Mouse (Mus musculus) ES-Bruce4 (cell line): Measurements from ENCODE around the gene Zfp651. TPM values are rescaled to one million over a fixed set of nuclear protein-coding genes. Genes with fewer than 3 reads are reported as not detected.
A peak's percentile ranks its signal among the peaks of the same experiment; 100 is the strongest.

ENCODE experiments used
- H3K27ac ChIP-seq: 2 replicates; pipeline ENCODE4 v1.5.1; 2012; ENCODE audit warnings: low read length, inconsistent platforms; ENCODE audit not compliant: insufficient read depth
- H3K27me3 ChIP-seq: 2 replicates; pipeline ENCODE4 v1.6.1; 2012; ENCODE audit warnings: mild to moderate bottlenecking, low read length, inconsistent platforms; ENCODE audit not compliant: control insufficient read depth, poor library complexity, insufficient read depth, severe bottlenecking
- H3K36me3 ChIP-seq: 2 replicates; pipeline ENCODE4 v1.6.1; 2012; ENCODE audit warnings: inconsistent platforms, mild to moderate bottlenecking, low read length, moderate library complexity; ENCODE audit not compliant: control insufficient read depth, poor library complexity, insufficient read depth, severe bottlenecking
- H3K4me1 ChIP-seq: one replicate; pipeline ENCODE4 v1.8.1; 2011; ENCODE audit warnings: low read length; ENCODE audit not compliant: control insufficient read depth, insufficient read depth
- H3K4me3 ChIP-seq: 2 replicates; pipeline ENCODE4 v1.5.1; 2011; ENCODE audit warnings: low read depth, mild to moderate bottlenecking, low read length
- H3K9ac ChIP-seq: 2 replicates; pipeline ENCODE4 v1.6.1; 2012; ENCODE audit warnings: low read depth, mild to moderate bottlenecking, inconsistent platforms; ENCODE audit not compliant: poor library complexity, severe bottlenecking
- H3K9me3 ChIP-seq: replicated peaks from 2 replicates; pipeline ENCODE4 v1.6.1; 2012; ENCODE audit warnings: mild to moderate bottlenecking, low read length, inconsistent platforms; ENCODE audit not compliant: control insufficient read depth, poor library complexity, insufficient read depth, severe bottlenecking
- CTCF ChIP-seq: IDR thresholded peaks from one replicate; pipeline ENCODE4 v1.8.1; 2011; ENCODE audit warnings: low read depth, low read length
- EP300 ChIP-seq: IDR thresholded peaks from 2 replicates; pipeline ENCODE4 v1.6.1; 2011; ENCODE audit warnings: low read depth, low read length; ENCODE audit not compliant: insufficient read depth
- POLR2A ChIP-seq: IDR thresholded peaks from one replicate; pipeline ENCODE4 v1.8.1; 2011; ENCODE audit warnings: low read length; ENCODE audit not compliant: insufficient read depth
- polyA plus RNA-seq: library from polyadenylated mRNA; stranded (reverse); fragments of >200 nt; gene quantifications from 2 replicates; pipeline ENCODE4 v1.2.4, GENCODE M21; 2011; ENCODE audit warnings: low read depth; ENCODE audit not compliant: missing spikeins, insufficient read depth, insufficient read length

The Zfp651 gene
- polyA plus RNA-seq, 1 experiment: 6.5 TPM

DNA sequence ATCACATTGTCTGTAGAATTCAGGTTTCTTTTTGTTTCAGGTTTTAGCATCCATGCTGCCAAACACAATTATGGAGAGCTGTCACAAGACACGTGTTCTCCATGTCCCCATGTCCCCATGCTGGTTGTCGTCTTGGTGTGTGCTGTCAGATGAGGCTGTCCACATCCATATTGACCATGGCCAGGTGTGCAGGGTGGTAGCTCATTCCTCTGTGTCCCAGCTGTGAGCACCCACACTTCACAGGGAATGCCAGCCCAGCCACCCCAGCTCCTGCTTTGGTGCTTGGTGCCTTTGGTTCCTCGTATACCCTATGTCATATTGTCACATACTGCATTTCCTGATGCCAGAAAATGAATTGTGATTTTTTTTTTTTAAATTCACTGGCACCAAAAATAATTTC lies 4.5 kb upstream of the Zfp651 start:
- Histone ChIP-seq H3K4me1 (no peaks in the 10 kb centered on the region), H3K36me3 (peaks cover 42% of the 10 kb centered on the region), H3K9ac (no peak overlapping the region), H3K27me3 (no peaks in the 10 kb centered on the region), H3K9me3 (no peaks in the 10 kb centered on the region), H3K27ac (no peak overlapping the region), H3K4me3 (no peak overlapping the region)
- TF ChIP-seq EP300: no peak

DNA sequence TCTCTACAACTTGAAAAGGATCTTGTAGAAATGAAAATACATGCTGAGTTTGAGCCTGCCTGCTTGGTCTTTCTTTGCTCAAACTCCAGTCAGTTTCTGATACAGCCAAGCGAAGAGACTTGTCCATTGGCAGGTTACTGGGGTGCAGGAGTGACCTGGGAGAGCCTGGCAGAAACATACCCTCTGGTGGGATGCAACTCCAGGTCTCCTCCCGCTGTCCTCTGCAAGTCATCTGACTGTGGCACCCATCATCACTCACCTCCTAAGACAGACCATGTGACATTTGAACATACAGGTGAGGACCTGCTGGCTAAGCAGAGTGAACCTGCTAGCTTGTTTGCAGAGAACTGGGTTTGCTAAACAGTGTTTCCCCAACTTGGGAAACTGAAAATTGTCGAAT lies 2.3 kb upstream of the Zfp651 start:
- Histone ChIP-seq H3K36me3 (peaks cover 21% of the 10 kb centered on the region), H3K9me3 (no peaks in the 10 kb centered on the region), H3K4me3 (no peak overlapping the region), H3K27ac (no peak overlapping the region), H3K9ac (no peak overlapping the region), H3K27me3 (no peaks in the 10 kb centered on the region), H3K4me1 (peaks cover 3% of the 10 kb centered on the region)
- TF ChIP-seq POLR2A (no peak), EP300 (no peak), CTCF (no peak)

DNA sequence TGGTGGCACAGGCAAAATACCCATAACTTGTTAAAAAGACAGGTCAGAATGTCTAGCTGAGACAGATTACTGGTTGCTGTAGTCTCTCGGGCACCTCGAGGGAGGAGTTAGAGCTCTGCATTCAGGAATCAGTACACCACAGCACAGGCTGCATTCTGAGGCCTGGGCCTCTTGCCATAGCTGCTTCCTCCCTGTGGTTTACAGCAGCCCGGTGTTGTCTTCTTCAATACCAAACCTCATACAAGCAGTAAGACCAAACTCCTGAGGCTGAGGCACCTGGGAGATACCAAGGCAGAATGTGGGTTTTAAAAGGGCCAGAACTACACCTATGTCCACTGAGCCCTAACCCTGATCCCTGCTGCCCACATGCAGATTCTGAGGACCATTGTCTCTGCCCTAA lies 1.7 kb upstream of the Zfp651 start:
- H3K4me1 ChIP-seq: peaks cover 3% of the 10 kb centered on the region
- no peaks in the 10 kb centered on the region for H3K9me3 ChIP-seq
- H3K4me3 ChIP-seq: no peak overlapping the region
- H3K27me3 ChIP-seq: no peaks in the 10 kb centered on the region
- no peak overlapping the region for H3K9ac ChIP-seq
- no peak overlapping the region for H3K27ac ChIP-seq
- TF ChIP-seq EP300 (no peak), CTCF (no peak), POLR2A (no peak)
- peaks cover 15% of the 10 kb centered on the region for H3K36me3 ChIP-seq

DNA sequence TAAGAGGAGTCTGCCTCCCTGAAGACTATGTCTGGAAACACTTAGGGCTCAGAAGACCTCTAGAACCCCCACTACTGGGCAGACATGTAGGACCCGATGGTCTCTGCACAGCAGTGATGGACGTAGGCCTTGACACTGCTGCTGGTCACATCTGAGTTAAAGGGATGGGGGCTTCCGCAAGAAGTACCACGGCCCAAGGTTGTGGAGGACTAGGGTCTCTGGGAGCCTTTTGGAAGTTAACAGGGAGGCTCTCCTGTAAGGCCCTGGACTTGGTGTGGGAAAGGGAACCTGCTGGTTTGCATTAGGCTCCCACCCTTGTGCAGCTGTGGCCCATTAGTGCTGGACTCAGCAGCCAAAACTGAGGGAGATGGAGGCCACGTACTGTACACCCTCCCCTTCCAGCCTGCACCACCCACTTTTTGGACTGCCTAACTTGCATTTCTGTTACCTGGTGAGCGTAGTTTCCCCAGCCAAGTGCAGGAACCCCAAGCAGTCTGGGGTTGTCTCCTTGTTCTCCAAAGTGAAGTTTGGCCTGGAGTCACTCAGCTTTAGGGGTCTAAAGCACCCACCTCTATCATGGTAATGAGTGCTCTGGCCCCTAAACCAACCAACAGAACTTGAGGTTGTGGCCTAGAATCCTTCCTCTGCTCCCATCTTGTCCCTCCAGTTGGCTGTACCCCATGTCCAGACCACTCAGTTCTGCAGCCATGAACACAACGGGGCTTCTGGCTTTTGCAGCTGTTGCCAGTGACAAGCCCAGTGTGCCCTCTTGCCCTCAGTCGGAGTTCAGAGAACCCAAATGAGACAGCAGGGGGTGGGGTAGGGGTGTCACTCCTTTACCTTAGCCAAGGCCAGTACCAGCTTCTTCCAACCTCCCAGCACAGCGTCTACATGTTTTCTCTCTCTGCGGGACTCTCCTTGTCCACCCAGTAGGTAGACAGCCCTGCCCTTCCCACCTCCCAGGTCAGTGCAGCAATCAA lies 1.0 kb upstream of the Zfp651 start:
- no peaks in the 10 kb centered on the region for H3K27me3 ChIP-seq
- H3K9ac ChIP-seq: peak overlapping the region; percentile 87; the same call in 1 of the 2 replicates
- no peak overlapping the region for H3K27ac ChIP-seq
- no peak for TF ChIP-seq CTCF
- TF ChIP-seq EP300: no peak
- TF ChIP-seq POLR2A: no peak
- no peaks in the 10 kb centered on the region for H3K9me3 ChIP-seq
- H3K36me3 ChIP-seq: peaks cover 10% of the 10 kb centered on the region
- H3K4me1 ChIP-seq: peaks cover 3% of the 10 kb centered on the region
- peak overlapping the region; percentile 76 for H3K4me3 ChIP-seq

DNA sequence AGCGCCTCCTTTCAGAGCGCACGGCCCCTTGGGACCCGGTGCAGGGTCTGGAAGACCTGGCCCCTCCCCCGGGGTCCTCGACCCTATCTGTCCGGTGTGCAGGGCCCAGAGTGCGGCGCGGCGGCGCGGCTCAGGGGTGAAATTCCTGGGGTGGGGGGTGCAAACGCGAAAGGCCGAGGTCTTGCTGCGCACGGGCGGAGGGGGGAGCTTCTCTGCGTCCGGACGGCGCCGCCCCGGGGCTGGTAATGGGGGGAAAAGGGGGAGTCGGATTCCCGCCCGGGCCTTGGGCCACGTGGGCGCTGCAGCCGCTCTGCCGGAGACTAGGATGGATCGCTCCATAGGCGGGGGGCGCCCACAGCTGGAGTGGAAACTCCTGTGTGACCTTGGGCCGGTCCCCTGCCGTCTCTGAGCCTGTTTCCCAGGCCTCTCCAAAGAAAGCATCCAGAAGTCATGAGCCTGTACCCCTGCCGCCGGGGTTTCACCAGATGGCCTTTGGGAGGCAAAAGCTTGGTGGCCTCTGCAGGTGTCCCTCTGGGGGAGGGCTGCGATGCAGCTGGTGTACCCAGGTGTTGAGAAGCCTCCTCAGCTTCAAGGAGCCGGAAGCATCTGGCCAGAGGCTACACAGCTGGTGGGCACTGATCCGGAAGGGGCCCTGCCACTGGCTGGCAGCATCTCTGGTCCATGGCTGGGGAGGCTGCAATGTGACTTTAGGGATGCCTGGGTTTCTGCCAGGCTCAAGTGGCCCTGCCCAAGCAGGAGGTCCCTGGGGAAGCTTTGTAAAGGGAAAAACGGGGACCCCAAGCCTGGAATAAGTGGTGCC lies 1.4 kb downstream of the Zfp651 start:
- no peak for TF ChIP-seq POLR2A
- TF ChIP-seq EP300: no peak
- TF ChIP-seq CTCF: no peak
- H3K27me3 ChIP-seq: no peaks in the 10 kb centered on the region
- peak overlapping the region; percentile 76 for H3K4me3 ChIP-seq
- H3K9me3 ChIP-seq: no peaks in the 10 kb centered on the region
- H3K9ac ChIP-seq: peak overlapping the region; percentile 87
- no peak overlapping the region for H3K27ac ChIP-seq
- peaks cover 3% of the 10 kb centered on the region for H3K4me1 ChIP-seq
- no peaks in the 10 kb centered on the region; the same call in 1 of the 2 replicates for H3K36me3 ChIP-seq
